Mouse (Mus musculus): ENCODE data around the gene Ddx47. TPM values are rescaled to one million over a fixed set of nuclear protein-coding genes. Genes with fewer than 3 reads are reported as not detected.
A peak's percentile ranks its signal among the peaks of the same experiment; 100 is the strongest.

Gene Ddx47
- polyA plus RNA-seq, 1 experiment: 96.2 TPM

DNA sequence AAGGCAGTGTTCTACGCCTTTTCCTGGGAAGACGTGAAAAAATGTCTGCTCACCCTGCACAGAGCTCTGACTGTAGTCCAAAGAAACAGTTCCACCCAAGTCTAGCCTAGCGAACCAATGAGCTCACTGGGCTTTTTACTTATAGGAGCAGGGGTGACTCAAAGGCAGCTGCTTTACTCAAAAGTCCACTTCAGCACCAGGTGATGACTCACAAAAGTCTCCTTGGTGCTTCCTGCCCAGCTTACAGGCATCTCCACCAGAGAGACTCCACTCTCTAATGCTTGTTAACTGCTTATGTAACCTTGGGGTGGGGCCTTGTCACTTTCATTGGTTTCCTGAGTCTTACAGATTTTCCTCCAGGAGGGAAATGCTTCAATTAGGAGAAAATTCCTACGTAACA lies 49.3 kb downstream of the Ddx47 start:
- no peaks in the 10 kb centered on the region for H3K27me3 ChIP-seq (ENCODE audit: control insufficient read depth, insufficient read depth, low read length)
- H3K27ac ChIP-seq (ENCODE audit: control insufficient read depth, insufficient read depth, low read length): no peak overlapping the region
- H3K4me3 ChIP-seq (ENCODE audit: control insufficient read depth, insufficient read depth, low read length): no peak overlapping the region
- WGBS: 98% methylated on average over 4 of the region's 4 CpGs
- no peak for TF ChIP-seq CTCF (IDR thresholded peaks at IDR 0.05; ENCODE audit: borderline replicate concordance, control insufficient read depth, extremely low read depth, insufficient read depth, low read length, poor library complexity)
- no peak for TF ChIP-seq POLR2A (IDR thresholded peaks at IDR 0.05; ENCODE audit: control insufficient read depth, extremely low read depth, insufficient read depth, low read length, poor library complexity)
- H3K4me1 ChIP-seq (replicated peaks; ENCODE audit: control insufficient read depth, insufficient read depth, low read length): no peaks in the 10 kb centered on the region
- no peak for DNase-seq
- H3K36me3 ChIP-seq (ENCODE audit: control insufficient read depth, insufficient read depth, low read length): no peaks in the 10 kb centered on the region

DNA sequence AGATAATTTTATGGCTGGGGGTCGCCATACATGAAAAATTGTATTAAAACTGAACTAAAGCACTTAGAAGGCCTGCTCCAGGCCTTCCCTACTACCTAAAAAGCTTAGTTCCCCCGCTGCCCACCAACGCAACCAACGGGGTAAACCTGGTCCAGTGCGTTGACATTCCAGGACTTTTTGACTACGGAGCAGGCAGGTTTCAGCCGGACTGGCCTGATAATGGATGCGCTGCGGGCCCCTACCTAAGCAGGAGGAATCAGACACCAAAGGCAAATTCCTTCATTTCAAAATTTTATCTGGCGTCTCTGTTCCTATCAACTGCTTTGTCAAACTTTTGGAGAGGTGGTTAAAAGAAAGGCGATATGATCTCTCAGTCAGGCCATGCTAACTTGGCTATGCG lies 53.2 kb downstream of the Ddx47 start:
- Histone ChIP-seq H3K4me1 (replicated peaks; ENCODE audit: control insufficient read depth, insufficient read depth, low read length) (no peaks in the 10 kb centered on the region; the same call in 1 of the 2 replicates), H3K27ac (ENCODE audit: control insufficient read depth, insufficient read depth, low read length) (no peak overlapping the region), H3K27me3 (ENCODE audit: control insufficient read depth, insufficient read depth, low read length) (no peaks in the 10 kb centered on the region), H3K4me3 (ENCODE audit: control insufficient read depth, insufficient read depth, low read length) (no peak overlapping the region), H3K36me3 (ENCODE audit: control insufficient read depth, insufficient read depth, low read length) (no peaks in the 10 kb centered on the region)
- DNase-seq: no peak
- no peak for TF ChIP-seq CTCF (IDR thresholded peaks at IDR 0.05; ENCODE audit: borderline replicate concordance, control insufficient read depth, extremely low read depth, insufficient read depth, low read length, poor library complexity)
- no peak for TF ChIP-seq POLR2A (IDR thresholded peaks at IDR 0.05; ENCODE audit: control insufficient read depth, extremely low read depth, insufficient read depth, low read length, poor library complexity)
- WGBS: 95% methylated on average over 12 of the region's 12 CpGs

DNA sequence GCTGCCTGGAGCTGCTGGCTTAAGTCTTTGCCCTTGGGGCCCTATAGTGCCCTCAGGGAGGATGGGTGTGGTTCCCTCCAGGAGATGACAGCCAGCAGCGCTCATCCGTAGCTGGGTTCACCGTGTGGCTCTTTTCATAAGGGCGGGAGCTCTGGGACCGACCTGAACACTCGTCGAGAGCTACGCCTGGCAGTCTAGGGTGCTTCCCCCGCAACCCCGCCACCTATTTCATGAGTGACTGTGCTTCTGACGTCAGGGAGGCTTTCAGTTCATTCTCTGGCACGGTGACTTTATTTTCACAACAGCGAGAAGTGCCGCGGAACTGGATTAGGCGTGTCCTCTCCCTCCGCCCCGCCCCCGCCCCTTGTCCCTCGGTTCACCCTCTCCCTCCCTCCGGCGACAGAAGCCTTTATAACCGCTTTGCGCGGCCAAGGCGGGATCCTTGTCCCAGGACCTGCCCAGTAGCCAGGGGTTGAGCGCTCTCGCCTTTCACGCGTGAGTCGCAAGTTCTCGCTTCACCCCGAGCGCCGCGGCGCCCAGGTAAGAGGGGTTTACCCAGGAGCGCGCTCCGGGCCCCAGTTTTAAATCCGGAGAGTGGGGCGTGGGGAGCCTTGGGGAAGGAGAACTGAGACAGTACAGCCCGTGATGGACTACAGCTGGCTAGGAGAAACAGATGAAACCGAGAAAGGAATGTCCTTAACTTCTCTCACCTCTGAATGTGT lies 54.0 kb downstream of the Ddx47 start, which contains the start of gene Gprc5a:
Gene Gprc5a, plus strand, starts transcription at position 416 of the 722 bp plus-strand sequence.
- H3K4me1 ChIP-seq (replicated peaks; ENCODE audit: control insufficient read depth, insufficient read depth, low read length): no peaks in the 10 kb centered on the region; the same call in 1 of the 2 replicates
- no peaks in the 10 kb centered on the region for H3K36me3 ChIP-seq (ENCODE audit: control insufficient read depth, insufficient read depth, low read length)
- TF ChIP-seq POLR2A (IDR thresholded peaks at IDR 0.05; ENCODE audit: control insufficient read depth, extremely low read depth, insufficient read depth, low read length, poor library complexity) (no peak), CTCF (IDR thresholded peaks at IDR 0.05; ENCODE audit: borderline replicate concordance, control insufficient read depth, extremely low read depth, insufficient read depth, low read length, poor library complexity) (no peak)
- 1% methylated on average over 44 of the region's 44 CpGs for WGBS
- DNase-seq: peak; percentile 9
- H3K4me3 ChIP-seq (ENCODE audit: control insufficient read depth, insufficient read depth, low read length): peak within 1 kb of the TSS; percentile 60
- no peaks in the 10 kb centered on the region for H3K27me3 ChIP-seq (ENCODE audit: control insufficient read depth, insufficient read depth, low read length)
- no peak within 1 kb of the TSS for H3K27ac ChIP-seq (ENCODE audit: control insufficient read depth, insufficient read depth, low read length)

DNA sequence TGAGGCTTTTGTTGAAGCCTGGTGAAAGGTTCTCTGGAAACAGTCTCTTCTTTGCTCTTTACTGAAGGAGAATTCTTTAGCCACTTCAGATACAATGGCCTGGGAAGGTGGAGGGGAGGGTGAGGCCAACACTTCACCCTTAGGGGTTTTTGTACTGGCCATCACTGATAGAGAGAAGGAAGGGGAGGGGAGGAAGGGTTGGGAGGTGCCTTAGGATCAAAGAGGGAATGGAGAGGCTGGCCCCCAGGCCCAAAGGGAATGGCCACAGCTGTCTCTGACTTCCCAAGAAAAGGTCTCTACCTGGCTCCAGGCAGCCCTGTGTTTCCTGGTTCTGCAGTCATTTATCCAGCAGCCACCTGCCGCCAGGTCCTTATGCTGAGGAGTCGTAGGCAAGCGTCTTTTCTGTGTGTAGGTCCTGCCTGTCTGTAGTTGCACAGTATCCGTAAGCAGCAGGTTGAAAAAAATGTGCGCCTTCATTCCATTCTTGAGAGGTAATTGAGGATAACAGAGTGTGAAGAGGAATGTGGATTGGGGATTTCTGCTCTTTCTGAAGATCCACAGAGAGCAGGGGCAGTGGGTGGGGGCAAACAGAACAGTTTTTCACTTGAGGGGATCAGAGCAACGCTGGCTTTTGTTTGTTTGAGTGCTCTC lies 55.5 kb downstream of the Ddx47 start:
- no peak overlapping the region for H3K4me3 ChIP-seq (ENCODE audit: control insufficient read depth, insufficient read depth, low read length)
- no peak for TF ChIP-seq POLR2A (IDR thresholded peaks at IDR 0.05; ENCODE audit: control insufficient read depth, extremely low read depth, insufficient read depth, low read length, poor library complexity)
- TF ChIP-seq CTCF (IDR thresholded peaks at IDR 0.05; ENCODE audit: borderline replicate concordance, control insufficient read depth, extremely low read depth, insufficient read depth, low read length, poor library complexity): no peak
- H3K27ac ChIP-seq (ENCODE audit: control insufficient read depth, insufficient read depth, low read length): no peak overlapping the region
- H3K27me3 ChIP-seq (ENCODE audit: control insufficient read depth, insufficient read depth, low read length): no peaks in the 10 kb centered on the region
- no peaks in the 10 kb centered on the region for H3K36me3 ChIP-seq (ENCODE audit: control insufficient read depth, insufficient read depth, low read length)
- 94% methylated on average over 6 of the region's 6 CpGs for WGBS
- DNase-seq: no peak
- no peaks in the 10 kb centered on the region; the same call in 1 of the 2 replicates for H3K4me1 ChIP-seq (replicated peaks; ENCODE audit: control insufficient read depth, insufficient read depth, low read length)

DNA sequence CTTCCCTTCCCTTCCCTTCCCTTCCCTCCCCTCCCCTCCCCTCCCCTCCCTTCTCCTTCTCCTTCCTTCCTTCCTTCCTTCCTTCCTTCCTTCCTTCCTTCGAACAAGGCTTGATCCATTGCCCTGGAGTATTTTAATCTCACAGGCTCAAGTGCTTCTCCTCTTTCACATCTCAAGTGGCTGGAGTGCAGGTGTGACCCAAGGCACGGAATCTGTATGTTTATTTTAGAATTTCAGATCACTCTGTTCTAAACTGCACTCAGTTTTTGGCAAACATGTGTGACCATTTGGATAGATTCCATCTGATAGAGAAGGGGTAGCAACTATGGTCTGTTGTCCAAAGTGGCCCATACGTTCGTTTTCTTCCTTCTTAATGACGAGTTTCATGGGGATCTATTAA lies 56.8 kb downstream of the Ddx47 start:
- TF ChIP-seq POLR2A (IDR thresholded peaks at IDR 0.05; ENCODE audit: control insufficient read depth, extremely low read depth, insufficient read depth, low read length, poor library complexity): no peak
- TF ChIP-seq CTCF (IDR thresholded peaks at IDR 0.05; ENCODE audit: borderline replicate concordance, control insufficient read depth, extremely low read depth, insufficient read depth, low read length, poor library complexity): no peak
- no peaks in the 10 kb centered on the region for H3K36me3 ChIP-seq (ENCODE audit: control insufficient read depth, insufficient read depth, low read length)
- no peaks in the 10 kb centered on the region; the same call in 1 of the 2 replicates for H3K4me1 ChIP-seq (replicated peaks; ENCODE audit: control insufficient read depth, insufficient read depth, low read length)
- no peak overlapping the region for H3K27ac ChIP-seq (ENCODE audit: control insufficient read depth, insufficient read depth, low read length)
- no peak overlapping the region for H3K4me3 ChIP-seq (ENCODE audit: control insufficient read depth, insufficient read depth, low read length)
- no peaks in the 10 kb centered on the region for H3K27me3 ChIP-seq (ENCODE audit: control insufficient read depth, insufficient read depth, low read length)
- DNase-seq: no peak
- 91% methylated on average over 5 of the region's 5 CpGs for WGBS

DNA sequence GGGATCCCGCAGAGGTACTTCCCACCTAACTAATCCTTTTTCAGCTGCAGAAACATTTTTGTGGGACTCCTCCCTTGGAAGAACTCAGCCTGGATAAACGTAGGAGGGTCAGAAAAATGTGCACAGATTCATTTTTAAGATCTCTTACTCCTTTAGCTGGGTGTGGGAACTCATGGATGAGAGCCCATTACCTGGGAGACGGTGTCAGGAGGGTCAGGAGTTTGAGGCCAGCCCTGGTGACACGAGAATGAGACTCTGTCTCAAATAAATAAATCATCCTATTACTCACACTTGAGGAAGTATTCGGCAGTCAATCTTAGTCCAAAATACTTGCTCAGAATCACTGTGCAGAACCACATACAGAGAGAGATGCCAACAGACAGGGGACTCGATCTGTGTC lies 58.4 kb downstream of the Ddx47 start:
- Histone ChIP-seq H3K36me3 (ENCODE audit: control insufficient read depth, insufficient read depth, low read length) (no peaks in the 10 kb centered on the region), H3K27me3 (ENCODE audit: control insufficient read depth, insufficient read depth, low read length) (no peaks in the 10 kb centered on the region), H3K4me1 (replicated peaks; ENCODE audit: control insufficient read depth, insufficient read depth, low read length) (no peaks in the 10 kb centered on the region; the same call in 1 of the 2 replicates), H3K27ac (ENCODE audit: control insufficient read depth, insufficient read depth, low read length) (no peak overlapping the region), H3K4me3 (ENCODE audit: control insufficient read depth, insufficient read depth, low read length) (no peak overlapping the region)
- no peak for TF ChIP-seq POLR2A (IDR thresholded peaks at IDR 0.05; ENCODE audit: control insufficient read depth, extremely low read depth, insufficient read depth, low read length, poor library complexity)
- no peak for TF ChIP-seq CTCF (IDR thresholded peaks at IDR 0.05; ENCODE audit: borderline replicate concordance, control insufficient read depth, extremely low read depth, insufficient read depth, low read length, poor library complexity)
- DNase-seq: no peak
- 77% methylated on average over 6 of the region's 6 CpGs for WGBS

Data from thymus, adult 2 months (tissue).